Mouse (Mus musculus) lung, postnatal 25 days (tissue): ENCODE measurements around the gene Rras.

Experiments used
- DNase-seq: peaks from one replicate; pipeline ENCODE4 v3.0.0; 2022; ENCODE audit warnings: low spot score

Rras gene

DNA sequence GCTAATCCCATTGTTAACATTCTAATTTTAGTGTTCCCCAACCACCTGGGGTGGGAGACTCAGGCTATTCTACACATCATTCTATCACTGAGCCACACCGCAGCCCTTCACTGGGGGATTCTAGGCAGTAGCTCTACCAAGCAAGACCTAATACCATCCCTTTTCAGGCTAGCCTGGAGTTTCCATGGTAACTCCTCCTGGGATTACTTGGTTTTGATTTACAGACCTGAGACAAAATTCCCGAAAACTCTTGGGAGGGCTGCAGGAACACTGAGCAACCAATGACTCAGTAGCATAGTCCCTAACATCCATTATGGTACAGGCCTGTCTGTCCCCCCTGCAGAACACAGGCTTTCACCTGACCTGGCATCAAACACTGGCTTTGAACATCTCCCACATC, 8.5 kb downstream of the Rras start:
- no peak for DNase-seq

DNA sequence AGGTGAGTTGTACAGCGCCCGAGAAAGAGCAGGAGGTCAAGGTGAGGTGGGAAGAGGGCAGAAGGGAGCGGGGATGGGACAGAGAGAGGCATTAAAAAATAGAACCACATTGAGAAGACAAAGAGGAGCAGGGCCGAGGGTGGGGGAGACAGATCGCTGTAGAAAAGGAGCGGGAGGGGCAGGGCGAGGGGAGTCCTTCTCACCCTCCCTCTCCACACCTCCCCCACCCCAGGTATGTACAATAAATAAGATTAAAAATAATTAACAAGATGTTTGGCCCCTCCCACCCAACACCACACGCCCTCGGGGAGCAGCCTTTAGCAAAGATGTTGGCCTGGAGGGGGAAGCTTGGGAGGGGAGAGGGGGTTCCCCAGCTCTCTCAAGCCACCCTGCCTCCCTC, 10.0 kb downstream of the Rras start:
- no peak for DNase-seq

DNA sequence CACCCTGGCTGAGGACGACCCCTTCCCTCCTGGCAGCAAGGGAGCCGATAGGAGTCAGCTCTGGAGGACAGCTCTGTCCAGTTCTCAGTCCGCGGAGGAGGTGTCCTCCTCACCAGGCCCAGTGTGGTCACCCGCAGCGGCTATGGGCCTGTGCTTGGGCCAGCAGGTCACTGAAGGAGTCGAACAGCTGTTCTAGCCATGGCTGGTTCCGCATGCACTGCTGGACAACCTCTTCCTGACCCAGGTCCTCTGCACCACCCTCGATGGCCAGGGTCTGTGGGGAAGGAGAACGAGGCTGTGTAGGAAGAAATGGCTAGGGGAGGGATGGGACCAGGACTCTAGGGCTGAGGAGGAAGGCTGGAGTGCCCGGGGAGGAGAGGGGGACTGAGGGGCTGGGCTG, 10.6 kb downstream of the Rras start:
- DNase-seq = no peak

DNA sequence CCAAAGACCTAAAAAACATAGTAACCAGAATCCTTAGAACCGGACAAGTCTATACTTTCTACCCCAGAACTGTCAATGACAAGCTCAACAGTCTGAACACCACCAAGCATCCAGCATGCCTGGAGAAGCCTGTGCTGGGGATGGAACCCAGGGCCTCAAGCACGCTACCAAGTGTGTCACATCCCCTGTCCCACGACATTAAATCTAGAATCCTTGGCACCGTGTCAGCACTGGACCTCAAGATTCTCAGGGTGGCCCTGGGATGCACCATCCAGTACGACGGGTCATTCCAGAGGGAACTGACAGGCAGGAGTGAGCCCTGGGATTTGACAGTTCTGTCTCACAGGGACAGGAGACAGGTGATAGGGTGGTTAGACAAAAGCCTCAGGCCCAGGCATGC, 12.2 kb downstream of the Rras start:
- no peak for DNase-seq

DNA sequence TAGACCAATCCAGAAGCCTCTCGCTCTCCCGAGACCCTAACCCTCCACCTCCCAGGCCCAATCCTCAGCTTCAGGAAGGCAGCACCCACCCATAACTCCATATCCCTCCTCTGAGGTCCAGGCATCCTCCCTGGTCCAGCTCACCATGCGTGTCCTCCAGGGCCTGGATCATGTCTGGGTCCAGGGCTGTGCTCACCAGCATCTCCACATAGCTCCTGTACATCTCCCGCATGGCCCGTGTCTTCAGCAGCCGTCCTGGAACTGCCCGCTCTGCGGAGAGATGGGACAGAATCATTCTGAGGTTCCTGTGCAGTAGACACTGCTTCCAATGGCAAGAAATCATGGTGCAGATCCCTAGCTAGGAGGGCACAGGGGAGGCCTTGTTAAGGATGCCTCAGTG, 13.1 kb downstream of the Rras start:
- DNase-seq = no peak

DNA sequence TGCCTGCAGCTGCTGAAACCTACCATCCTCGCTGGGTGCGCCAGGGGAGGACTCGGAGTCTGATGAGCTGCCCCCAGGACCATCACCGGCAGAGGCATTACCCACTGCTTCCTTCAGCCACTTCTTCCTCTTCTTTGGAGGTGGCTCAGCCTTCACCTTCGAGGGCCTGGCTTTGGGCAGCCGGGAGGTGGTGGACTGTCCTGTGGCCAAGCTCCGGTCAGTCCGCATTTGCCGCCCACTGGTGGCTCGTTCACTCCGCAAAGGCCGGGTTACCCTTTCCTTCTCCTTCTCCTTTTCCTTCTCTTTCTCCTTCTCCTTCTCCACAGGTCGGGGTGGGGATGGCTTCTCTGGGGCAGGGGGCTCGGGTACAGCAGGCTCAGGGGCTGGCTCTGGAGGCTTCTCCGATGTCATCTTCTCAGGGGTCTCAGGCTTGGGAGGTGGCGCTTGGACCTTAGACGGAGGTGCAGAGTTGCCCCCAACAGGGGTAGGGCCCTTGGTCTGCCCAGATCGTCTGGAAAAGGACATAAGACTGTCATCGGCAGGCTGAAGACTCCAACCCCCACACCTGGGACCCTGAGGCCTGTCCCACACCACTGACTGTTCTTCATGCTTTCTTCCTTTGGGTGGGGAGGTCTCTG, 16.1 kb downstream of the Rras start:
- no peak for DNase-seq

DNA sequence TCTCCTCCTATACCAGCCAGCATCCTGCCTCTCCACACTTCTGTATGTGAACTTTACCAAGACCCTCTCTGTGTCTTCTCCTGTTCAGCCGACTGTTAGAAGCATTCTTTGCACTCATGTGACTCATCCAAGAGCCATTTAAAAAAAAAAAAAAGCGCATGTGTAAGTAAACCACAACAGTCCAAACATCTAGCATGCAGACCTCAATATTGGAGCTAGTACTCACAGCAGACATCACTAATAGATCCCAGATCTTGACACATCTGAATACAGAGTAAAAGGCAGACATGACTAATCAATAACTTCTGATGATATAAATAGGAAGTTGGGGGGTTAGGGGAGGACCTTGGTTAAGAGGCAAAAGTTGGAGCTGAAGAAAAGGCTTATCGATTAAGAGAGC, 17.9 kb downstream of the Rras start:
- DNase-seq = no peak

DNA sequence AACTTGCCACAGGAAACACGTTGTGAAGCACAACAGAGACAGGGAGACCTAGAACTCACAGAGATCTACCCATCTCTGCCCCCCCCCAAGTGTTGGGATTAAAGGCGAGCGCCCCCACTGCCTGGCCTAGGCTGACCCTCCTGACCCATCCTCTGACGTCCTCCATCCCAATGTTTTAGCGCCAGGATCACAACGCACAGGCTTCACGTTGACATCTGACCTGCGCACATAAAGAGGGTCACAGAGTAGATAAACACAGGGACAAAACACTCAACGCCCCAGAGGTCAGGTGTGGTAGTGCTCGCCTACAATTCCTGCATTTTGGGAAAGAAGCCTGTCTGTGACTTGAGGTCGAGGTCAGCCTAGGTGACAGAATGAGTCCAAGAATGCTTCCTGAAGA, 18.9 kb downstream of the Rras start:
- DNase-seq = no peak

DNA sequence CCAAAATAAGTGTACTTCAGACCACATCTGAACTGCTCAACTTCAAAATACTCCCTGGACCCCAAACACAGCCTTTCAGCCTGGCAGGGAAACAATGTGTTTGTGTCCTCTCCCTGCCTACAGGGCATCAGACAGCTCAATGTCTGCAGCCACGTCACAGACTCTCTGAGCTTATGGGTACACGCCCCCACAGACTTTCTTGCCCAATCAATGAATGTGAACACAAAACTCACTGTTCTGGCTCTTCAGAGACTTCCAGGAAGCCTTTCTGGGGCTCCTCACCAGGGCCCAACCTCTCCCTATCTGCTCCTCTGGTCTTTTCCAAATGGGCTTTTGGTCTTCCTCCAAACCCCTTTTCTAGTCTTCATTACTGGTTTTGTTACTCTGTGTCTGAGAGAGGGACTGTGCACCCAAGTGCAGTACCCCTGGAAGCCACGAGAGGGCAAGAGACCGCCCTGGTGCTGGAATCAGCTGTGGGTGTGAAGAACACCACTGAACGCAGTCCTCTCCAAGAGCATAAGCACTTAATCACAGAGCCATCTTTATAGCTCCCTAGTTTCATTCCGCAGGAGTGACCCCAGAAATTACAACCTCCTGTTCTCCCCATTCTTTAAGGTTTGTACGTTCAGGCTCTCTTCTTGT, 20.1 kb downstream of the Rras start:
- DNase-seq = peak; percentile 64

DNA sequence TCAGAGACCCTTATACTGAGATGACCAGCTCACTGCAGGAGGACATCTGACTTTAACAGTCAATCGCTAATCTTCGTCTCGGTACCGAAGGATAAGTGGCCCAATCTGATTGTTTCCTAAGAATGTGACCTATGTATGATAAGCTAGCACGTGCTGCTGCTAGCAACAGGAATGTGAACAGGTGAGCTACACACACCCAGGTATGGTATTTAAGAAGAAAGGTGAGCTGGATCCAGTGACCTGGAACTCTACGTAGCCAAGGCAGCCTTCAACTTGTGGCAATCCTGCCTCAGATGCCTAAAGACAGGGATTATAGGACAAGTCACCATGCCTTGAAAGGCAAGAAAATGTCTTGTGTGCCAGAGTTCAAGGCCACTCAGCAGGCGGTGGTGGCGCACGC, 20.6 kb downstream of the Rras start:
- DNase-seq = no peak

DNA sequence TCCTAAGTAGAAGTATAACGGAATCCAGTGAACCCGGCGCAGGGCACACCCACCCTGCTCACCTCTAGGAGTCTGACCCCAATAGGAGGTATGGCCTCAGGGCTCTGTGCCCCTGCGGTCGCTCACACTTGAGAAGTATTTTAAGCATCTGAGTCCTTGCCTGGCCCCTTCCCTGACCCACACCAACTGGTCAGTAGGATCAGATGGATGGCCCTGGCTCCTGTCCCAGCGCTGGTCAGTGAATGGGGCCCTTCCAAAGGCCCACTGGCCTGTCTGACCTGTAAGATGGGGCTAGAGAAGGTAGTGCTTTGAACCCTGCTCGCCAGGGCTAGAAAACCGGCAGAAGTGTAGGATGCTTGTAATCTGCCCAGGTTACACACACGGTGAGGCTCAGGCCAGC, 23.1 kb downstream of the Rras start:
- DNase-seq = no peak

DNA sequence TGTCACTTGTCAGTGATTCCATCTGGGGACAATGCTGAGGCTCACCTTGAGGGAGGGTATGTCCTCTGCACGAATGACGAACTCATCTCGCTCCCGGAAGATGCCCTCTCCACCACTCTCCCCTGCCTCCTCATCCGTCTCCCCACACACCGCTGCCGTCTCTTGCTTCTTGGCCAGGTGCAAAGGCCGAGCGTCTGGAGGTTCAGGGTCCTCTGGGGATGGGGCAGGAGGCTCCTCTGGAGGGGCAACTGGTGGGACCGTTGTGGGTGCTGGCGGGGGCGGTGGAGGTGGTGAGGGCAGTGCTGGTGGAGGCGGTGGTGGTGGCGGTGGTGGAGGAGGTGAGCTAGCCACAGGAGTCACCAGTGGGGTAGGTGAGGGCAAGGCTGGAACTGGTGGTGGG, 25.5 kb downstream of the Rras start:
- no peak for DNase-seq

DNA sequence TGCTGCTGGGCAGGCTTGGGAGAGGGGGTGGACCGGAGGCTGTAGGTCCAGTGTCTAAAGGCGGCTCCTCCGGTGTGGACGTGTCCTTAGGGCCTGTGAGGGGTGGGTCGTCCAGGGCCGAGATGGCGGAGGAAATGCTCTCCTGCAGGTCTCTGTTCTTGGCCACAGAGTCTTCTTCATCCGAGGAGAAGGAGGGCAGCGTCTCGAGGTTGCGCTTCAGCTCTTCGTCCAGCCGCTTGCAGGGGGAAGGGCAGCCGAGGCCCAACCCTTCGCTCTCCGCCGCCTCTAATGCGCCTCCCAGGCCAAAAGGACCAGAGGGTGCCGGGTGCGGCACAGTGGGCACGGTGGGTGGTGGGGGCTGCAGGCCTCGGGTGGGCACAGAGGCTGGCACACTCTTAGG, 28.0 kb downstream of the Rras start:
- no peak for DNase-seq

DNA sequence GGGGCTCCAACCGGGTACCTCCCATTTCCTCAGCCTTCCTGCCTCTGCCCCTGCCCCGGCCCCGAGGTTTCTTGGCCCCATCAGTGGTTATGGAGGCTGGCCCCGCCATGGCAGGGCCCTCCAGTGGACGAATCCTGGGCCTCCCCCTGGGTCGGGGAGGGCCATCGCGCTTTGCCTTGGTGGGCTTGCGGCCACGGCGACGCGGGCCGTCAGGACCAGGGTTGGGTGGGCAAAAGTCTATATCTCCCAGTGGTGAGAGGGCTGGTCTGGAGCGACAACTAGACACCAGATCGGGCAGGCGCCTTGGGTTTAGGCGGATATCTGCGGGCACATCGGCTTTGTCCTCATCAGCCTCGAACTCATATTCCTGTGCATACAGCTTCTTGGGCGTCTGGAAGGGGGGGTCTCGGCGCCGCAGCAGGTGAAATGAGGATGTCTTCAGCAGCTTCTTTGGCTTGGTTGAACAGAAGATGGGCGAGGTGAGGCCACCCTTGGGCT, 29.1 kb downstream of the Rras start:
- DNase-seq = no peak

DNA sequence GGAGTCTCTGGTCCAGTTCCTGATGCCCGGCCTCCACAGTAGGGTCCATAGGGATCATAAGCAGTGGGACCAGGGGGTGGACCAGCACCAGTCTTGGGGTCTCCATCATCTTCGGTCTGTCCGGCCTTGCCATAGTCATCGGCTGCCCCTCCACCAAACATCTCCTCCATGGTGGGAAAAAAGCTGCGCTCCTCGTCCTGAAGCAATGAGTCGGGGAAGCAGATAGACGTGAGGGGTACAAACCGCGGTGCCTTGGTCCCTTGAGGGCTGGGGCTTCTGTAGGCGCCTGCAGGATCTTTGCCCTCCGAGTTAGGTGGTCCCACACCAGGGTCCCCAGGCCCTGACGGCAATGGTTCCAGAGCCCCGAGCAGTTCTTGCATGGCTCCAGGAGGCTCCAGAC, 29.7 kb downstream of the Rras start:
- no peak for DNase-seq

DNA sequence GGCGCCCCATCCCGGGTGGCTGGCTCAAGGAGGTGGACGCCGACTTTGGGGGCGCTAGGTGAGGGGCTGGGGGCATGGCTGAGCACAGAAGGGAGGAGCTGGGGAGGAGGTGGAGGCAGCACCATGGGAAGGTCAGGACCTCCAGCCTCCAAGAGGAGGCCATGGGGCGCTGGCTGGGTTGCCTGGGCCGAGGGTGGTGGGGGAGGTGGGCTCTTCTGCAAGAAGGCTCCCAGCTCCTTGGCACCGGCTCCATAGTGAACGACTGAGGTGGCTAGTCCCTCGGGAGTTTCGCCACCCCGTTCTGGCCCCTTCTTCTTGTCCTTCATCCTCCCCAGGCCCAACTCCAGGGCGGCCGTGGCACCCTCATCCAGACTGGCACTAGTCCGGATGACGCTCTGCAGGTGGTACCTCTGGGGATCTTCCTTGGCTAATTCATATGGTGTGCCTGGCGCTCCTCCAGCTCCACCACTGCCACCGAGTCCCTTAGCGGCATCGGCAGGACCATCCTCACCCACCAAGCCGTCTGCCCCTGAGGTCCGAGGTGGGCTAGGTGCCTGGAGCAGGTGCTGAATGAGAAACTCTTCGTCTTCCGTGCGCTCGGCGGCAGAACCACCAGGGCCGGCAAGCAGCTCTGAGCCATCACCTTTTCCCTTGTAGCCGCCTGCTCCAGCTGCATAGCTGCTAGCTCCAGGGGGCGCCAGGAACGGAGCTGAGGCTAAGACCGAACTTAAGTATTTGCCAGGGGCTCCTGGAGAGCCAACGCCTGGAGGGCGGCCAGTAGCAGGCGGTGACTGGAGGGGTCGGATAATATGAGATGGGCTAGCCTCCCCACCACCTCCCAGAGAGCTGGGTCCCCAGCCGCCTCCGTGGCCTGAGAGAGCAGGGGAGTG, 30.5 kb downstream of the Rras start:
- no peak for DNase-seq

DNA sequence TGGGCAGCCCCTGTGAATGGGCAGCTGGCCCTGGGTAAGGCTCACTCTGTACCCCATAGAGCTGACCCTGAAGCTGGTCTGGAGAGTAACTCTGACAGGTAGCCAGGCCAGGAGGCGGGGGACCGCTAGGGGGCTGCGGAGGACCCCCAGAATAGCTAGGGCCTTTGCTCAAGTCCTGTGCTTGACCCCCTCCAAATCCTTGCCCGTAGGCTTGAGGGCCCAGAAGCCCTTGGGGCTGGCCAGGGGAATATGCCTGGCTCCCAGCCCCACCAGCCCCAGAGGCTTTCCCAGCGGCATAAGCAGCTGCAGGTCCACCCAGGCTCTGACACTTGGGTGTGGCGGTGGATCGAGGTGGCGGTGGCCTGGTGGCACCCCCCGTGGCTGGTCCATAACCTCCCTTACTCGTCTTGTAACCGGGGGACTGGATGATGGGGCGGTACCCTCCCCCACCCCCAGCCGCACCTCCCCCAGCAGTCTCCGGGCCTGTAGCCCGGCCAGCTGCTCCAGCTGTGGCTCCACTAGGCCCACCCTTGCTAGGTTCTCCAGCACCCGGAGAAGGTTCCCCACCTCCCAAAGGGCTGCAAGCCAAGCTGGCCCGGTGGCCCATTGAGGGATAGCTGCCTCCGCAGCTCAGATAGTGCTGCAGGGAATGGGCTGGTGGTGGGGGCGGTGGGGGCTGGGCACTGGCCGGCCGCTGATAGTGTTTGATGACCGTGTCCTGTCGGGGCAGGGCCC, 31.3 kb downstream of the Rras start:
- no peak for DNase-seq

DNA sequence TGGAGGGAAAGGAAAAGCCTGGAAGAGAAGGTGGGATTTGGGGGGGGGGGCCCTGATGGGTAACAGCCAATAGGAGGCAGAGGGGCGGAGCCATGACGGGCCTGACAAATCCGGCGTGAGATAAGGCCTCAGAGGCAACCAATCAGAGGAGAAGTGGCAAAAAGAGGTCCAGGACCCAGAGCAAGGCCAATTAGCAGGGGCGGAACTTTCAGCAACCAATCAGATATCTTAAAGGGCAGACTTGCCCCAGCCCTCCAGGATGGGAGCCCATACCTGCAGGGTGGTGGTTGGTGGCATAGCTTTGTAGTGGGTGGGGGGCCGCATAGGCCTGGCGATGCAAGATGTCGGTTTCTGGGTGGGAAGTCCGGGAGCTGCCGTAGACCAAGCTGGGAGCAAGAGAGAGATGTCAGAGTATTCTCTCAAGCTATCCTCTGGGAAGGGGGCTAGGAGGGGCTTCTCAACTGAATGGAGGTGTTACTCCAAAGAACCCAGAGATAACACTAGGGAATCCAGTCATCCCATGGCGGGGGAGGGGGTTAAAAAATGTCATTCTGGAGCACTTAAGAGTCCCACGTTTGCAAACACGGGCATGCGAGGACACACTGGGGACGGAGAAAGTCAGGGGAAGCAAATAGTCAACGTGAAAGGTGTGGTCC, 33.3 kb downstream of the Rras start:
- DNase-seq = peak; percentile 73

DNA sequence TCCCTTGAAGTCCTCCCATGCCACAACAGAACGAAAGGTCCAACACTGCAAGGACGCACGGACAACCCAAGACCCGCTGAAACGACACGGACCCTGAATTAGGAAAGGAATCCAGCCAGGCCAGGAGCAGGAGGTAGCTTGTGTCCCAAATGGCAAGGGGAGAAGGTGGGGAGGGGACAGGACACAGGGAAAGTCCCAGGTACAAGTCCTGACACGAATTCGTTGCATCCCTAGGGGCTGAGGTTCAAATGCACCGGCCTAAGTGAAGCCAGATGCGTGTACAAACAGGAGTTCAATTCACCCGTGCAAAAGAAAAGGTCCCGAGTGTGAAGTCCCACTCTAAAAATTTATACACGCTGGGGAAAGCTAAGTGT, 33.8 kb downstream of the Rras start:
- DNase-seq = no peak

DNA sequence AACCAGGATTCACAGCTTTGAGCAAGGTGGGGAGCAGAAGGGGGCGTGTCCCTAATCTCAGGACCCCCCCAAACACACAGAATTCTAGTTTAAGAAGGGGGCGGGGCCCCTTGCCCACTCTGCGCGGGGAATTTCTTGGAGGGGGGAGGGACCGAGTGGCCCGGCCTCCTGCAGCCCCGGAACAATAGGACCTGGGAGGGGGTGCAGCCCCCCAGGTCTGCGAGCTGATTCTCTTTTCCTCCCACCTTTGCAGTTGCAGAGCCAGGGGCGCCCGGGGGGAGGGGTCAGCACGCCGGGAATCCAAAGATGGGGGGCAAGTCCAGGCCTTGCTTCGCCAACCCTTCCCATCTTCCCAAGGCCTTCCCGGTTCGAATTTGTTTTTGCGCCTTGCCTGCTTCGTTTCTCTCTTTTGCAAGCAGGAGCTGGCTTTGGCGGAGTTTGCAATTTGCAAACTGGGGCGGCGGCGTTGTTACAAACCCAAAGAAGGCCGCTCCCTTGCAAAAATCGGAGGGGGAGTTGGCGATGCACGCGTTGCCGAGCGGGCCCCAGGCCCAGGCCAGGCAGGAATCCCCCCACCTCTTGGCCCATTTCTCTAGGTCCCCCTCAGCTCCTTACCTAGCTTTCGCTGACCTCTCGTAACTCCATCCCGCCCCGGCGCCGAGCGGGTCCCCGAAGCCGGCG, 34.6 kb downstream of the Rras start:
- peak; percentile 20 for DNase-seq

DNA sequence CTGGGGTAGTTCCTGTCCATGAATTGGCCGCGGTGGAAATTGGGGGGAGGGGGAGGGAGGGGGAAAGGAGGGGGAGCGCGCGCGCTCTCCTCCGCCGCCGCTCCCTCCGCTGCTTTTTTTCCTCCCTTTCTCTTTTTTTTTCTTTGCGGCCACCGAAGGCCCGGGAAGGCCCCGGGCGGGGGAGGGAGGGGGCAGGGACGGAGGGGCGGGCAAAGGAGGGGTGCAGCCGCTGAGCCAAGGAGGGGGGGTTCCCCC, 35.0 kb downstream of the Rras start, which contains the start of gene Prr12:
Prr12 (minus strand) TSS at position 20 of the 255 bp plus-strand sequence.
- no peak for DNase-seq
